Mouse (Mus musculus) forebrain, embryonic 15.5 days (tissue): ENCODE data around the gene Eri3. TPM values are rescaled to one million over a fixed set of nuclear protein-coding genes. Genes with fewer than 3 reads are reported as not detected.

ENCODE experiments used
- ATAC-seq: fragments of 200-750 bp; cut with Nextera tagmentation; replicated peaks from 2 replicates; pipeline ENCODE4 v1.8.0; 2017; ENCODE audit warnings: mild to moderate bottlenecking, moderate TSS enrichment, moderate library complexity
- H3K27ac ChIP-seq: fragments of 300-500 bp; sonication (generic); replicated peaks from 2 replicates; pipeline ENCODE4 v1.5.1; 2015; ENCODE audit warnings: mild to moderate bottlenecking, inconsistent platforms
- H3K27me3 ChIP-seq: fragments of 300-500 bp; sonication (generic); 2 replicates; pipeline ENCODE4 v1.6.1; 2015; ENCODE audit warnings: inconsistent platforms
- H3K36me3 ChIP-seq: fragments of 300-500 bp; sonication (generic); 2 replicates; pipeline ENCODE4 v1.6.1; 2015; ENCODE audit warnings: mild to moderate bottlenecking, inconsistent platforms
- H3K4me1 ChIP-seq: fragments of 300-500 bp; sonication (generic); 2 replicates; pipeline ENCODE4 v1.6.1; 2015; ENCODE audit warnings: inconsistent platforms
- H3K4me2 ChIP-seq: fragments of 300-500 bp; sonication (generic); replicated peaks from 2 replicates; pipeline ENCODE4 v1.6.1; 2015; ENCODE audit warnings: mild to moderate bottlenecking, inconsistent platforms
- H3K4me3 ChIP-seq: fragments of 300-500 bp; sonication (generic); 2 replicates; pipeline ENCODE4 v1.5.1; 2015; ENCODE audit warnings: mild to moderate bottlenecking, inconsistent platforms
- H3K9ac ChIP-seq: fragments of 300-500 bp; sonication (generic); replicated peaks from 2 replicates; pipeline ENCODE4 v1.6.1; 2015; ENCODE audit warnings: mild to moderate bottlenecking, inconsistent platforms
- H3K9me3 ChIP-seq: fragments of 300-500 bp; sonication (generic); 2 replicates; pipeline ENCODE4 v1.6.1; 2016; ENCODE audit warnings: inconsistent platforms
- WGBS: fragments of 180-500 bp; shearing (Covaris S2); methylation state at CpG from one replicate; pipeline ENCODE4 v1.1.7; 2015; ENCODE audit warnings: mixed read lengths; 5-methylcytosine and 5-hydroxymethylcytosine counted together
- microRNA-seq: library from miRNA; unstranded; fragments of <30 nt; microRNA quantifications from one replicate; pipeline ENCODE4, GENCODE M21; 2016
- polyA plus RNA-seq: library from polyadenylated mRNA; unstranded; fragments of >200 nt; fragmentation: Nextera tagmentation; extraction: Ambion mirVana; gene quantifications from 2 replicates; pipeline ENCODE4 v1.2.1, GENCODE M21; 2015

The Eri3 gene
- polyA plus RNA-seq, 1 experiment from 2014 or later, result 255 TPM

GRCm38 (mm10) chr4:117713303-117714098 is 163.3 kb downstream of the Eri3 start:
- H3K4me3 ChIP-seq, result no peak overlapping the region
- WGBS, result 84% methylated on average over 6 of the region's 6 CpGs
- H3K9me3 ChIP-seq, result no peaks in the 10 kb centered on the region
- no peaks in the 10 kb centered on the region for H3K4me1 ChIP-seq
- no peak overlapping the region for H3K9ac ChIP-seq
- H3K36me3 ChIP-seq, result no peaks in the 10 kb centered on the region
- no peak for ATAC-seq
- no peaks in the 10 kb centered on the region for H3K27me3 ChIP-seq
- H3K27ac ChIP-seq, result no peak overlapping the region
- H3K4me2 ChIP-seq, result no peak overlapping the region

Small RNAs within 50 kb of the gene (microRNA-seq; reads per million reads assigned to microRNA genes)
- not detected for gene Gm25559

Other genes starting within 250 kb of the Eri3 start
- gene Rnf220, start 53.3 kb upstream of the Eri3 start, polyA plus RNA-seq, result 122 and 128 TPM in 2 replicates
- 78.7 and 81.2 TPM in 2 replicates for gene Dmap1, start 131.9 kb downstream of the Eri3 start, polyA plus RNA-seq
- not detected in 2 replicates for gene Gm12845, start 174.0 kb downstream of the Eri3 start, polyA plus RNA-seq
- gene Klf17, start 215.3 kb downstream of the Eri3 start, polyA plus RNA-seq, result not detected in 2 replicates